Mouse (Mus musculus): Measurements from ENCODE around the gene Gdf9. TPM values are rescaled to one million over a fixed set of nuclear protein-coding genes. Genes with fewer than 3 reads are reported as not detected.

Gdf9 gene
- 0.84 and 1.3 TPM in 2 replicates for polyA plus RNA-seq (2014; fragmentation: Nextera tagmentation; extraction: Ambion mirVana)

GRCm38 (mm10) chr11:53430670-53431346 is at the start of gene Gdf9, which contains the start of gene Uqcrq:
Gene Gdf9 (plus strand): TSS chr11:53431023.
Gene Uqcrq (minus strand): TSS chr11:53430831.
- WGBS = under 1% methylated on average over 44 of the region's 44 CpGs

GRCm38 (mm10) chr11:53383758-53384428 is 46.9 kb upstream of the Gdf9 start:
- WGBS = 98% methylated on average over 2 of the region's 2 CpGs
- Histone ChIP-seq H3K4me1 (ENCODE audit: control insufficient read depth, insufficient read depth, low read length) (no peaks in the 10 kb centered on the region), H3K9me3 (replicated peaks; ENCODE audit: control insufficient read depth, low read length) (no peaks in the 10 kb centered on the region), H3K27ac (replicated peaks; ENCODE audit: low read depth, low read length) (no peak overlapping the region), H3K9ac (replicated peaks; ENCODE audit: low read length) (no peak overlapping the region), H3K4me3 (ENCODE audit: low read depth, low read length) (no peak overlapping the region), H3K27me3 (ENCODE audit: control insufficient read depth, insufficient read depth, low read length) (no peaks in the 10 kb centered on the region), H3K4me2 (ENCODE audit: low read depth, low read length) (no peak overlapping the region), H3K36me3 (replicated peaks; ENCODE audit: control insufficient read depth, insufficient read depth, low read depth, low read length) (no peaks in the 10 kb centered on the region)
- no peak for DNase-seq (ENCODE audit: low spot score)
- ATAC-seq (replicated peaks; ENCODE audit: insufficient number of reproducible peaks, low FRiP score, low TSS enrichment, low read depth) = no peak

More at GRCm38 (mm10) chr11:53430670-53431346, at the start of gene Gdf9, which contains the start of gene Uqcrq:
- peak; percentile 89 for ATAC-seq (replicated peaks; ENCODE audit: insufficient number of reproducible peaks, low FRiP score, low TSS enrichment, low read depth)
- no peaks in the 10 kb centered on the region for H3K27me3 ChIP-seq (ENCODE audit: control insufficient read depth, insufficient read depth, low read length)
- peak within 1 kb of the TSS; percentile 90 for H3K4me3 ChIP-seq (ENCODE audit: low read depth, low read length)
- no peaks in the 10 kb centered on the region for H3K36me3 ChIP-seq (replicated peaks; ENCODE audit: control insufficient read depth, insufficient read depth, low read depth, low read length)
- peak within 1 kb of the TSS; percentile 41; the same call in 1 of the 2 replicates for H3K27ac ChIP-seq (replicated peaks; ENCODE audit: low read depth, low read length)
- DNase-seq (ENCODE audit: low spot score) = peak; percentile 100
- peak within 1 kb of the TSS; percentile 83 for H3K9ac ChIP-seq (replicated peaks; ENCODE audit: low read length)
- H3K4me2 ChIP-seq (ENCODE audit: low read depth, low read length) = peak within 1 kb of the TSS; percentile 72
- H3K9me3 ChIP-seq (replicated peaks; ENCODE audit: control insufficient read depth, low read length) = no peaks in the 10 kb centered on the region
- H3K4me1 ChIP-seq (ENCODE audit: control insufficient read depth, insufficient read depth, low read length) = no peaks in the 10 kb centered on the region

- Histone ChIP-seq H3K9ac (replicated peaks; ENCODE audit: low read length) (no peak overlapping the region), H3K4me3 (ENCODE audit: low read depth, low read length) (no peak overlapping the region), H3K27ac (replicated peaks; ENCODE audit: low read depth, low read length) (no peak overlapping the region), H3K9me3 (replicated peaks; ENCODE audit: control insufficient read depth, low read length) (no peaks in the 10 kb centered on the region), H3K27me3 (ENCODE audit: control insufficient read depth, insufficient read depth, low read length) (no peaks in the 10 kb centered on the region), H3K36me3 (replicated peaks; ENCODE audit: control insufficient read depth, insufficient read depth, low read depth, low read length) (0 out of 2 replicates have a peak, but pooled peaks cover 2% of the 10 kb centered on the region), H3K4me2 (ENCODE audit: low read depth, low read length) (no peak overlapping the region), H3K4me1 (ENCODE audit: control insufficient read depth, insufficient read depth, low read length) (no peaks in the 10 kb centered on the region)
- no peak for ATAC-seq (replicated peaks; ENCODE audit: insufficient number of reproducible peaks, low FRiP score, low TSS enrichment, low read depth)
- 67% methylated on average over 1 of the region's 1 CpGs for WGBS
- DNase-seq (ENCODE audit: low spot score) = no peak
Measured at GRCm38 (mm10) chr11:53393856-53394255, 37.0 kb upstream of the Gdf9 start.

GRCm38 (mm10) chr11:53403638-53404037 is 27.2 kb upstream of the Gdf9 start:
- Histone ChIP-seq H3K4me1 (ENCODE audit: control insufficient read depth, insufficient read depth, low read length) (no peaks in the 10 kb centered on the region), H3K4me3 (ENCODE audit: low read depth, low read length) (no peak overlapping the region), H3K36me3 (replicated peaks; ENCODE audit: control insufficient read depth, insufficient read depth, low read depth, low read length) (peaks cover 15% of the 10 kb centered on the region), H3K27ac (replicated peaks; ENCODE audit: low read depth, low read length) (no peak overlapping the region), H3K9me3 (replicated peaks; ENCODE audit: control insufficient read depth, low read length) (no peaks in the 10 kb centered on the region), H3K4me2 (ENCODE audit: low read depth, low read length) (no peak overlapping the region), H3K9ac (replicated peaks; ENCODE audit: low read length) (no peak overlapping the region), H3K27me3 (ENCODE audit: control insufficient read depth, insufficient read depth, low read length) (no peaks in the 10 kb centered on the region)
- 74% methylated on average over 1 of the region's 1 CpGs for WGBS
- DNase-seq (ENCODE audit: low spot score) (no peak), ATAC-seq (replicated peaks; ENCODE audit: insufficient number of reproducible peaks, low FRiP score, low TSS enrichment, low read depth) (no peak)

- Histone ChIP-seq H3K4me3 (ENCODE audit: low read depth, low read length) (no peak overlapping the region), H3K4me2 (ENCODE audit: low read depth, low read length) (no peak overlapping the region), H3K9ac (replicated peaks; ENCODE audit: low read length) (no peak overlapping the region), H3K4me1 (ENCODE audit: control insufficient read depth, insufficient read depth, low read length) (no peaks in the 10 kb centered on the region), H3K27ac (replicated peaks; ENCODE audit: low read depth, low read length) (no peak overlapping the region), H3K27me3 (ENCODE audit: control insufficient read depth, insufficient read depth, low read length) (no peaks in the 10 kb centered on the region), H3K36me3 (replicated peaks; ENCODE audit: control insufficient read depth, insufficient read depth, low read depth, low read length) (peaks cover 15% of the 10 kb centered on the region), H3K9me3 (replicated peaks; ENCODE audit: control insufficient read depth, low read length) (no peaks in the 10 kb centered on the region)
- ATAC-seq (replicated peaks; ENCODE audit: insufficient number of reproducible peaks, low FRiP score, low TSS enrichment, low read depth) (no peak), DNase-seq (ENCODE audit: low spot score) (peak; percentile 56)
Measured at GRCm38 (mm10) chr11:53411738-53412137, 19.1 kb upstream of the Gdf9 start.

GRCm38 (mm10) chr11:53413871-53414270 is 17.0 kb upstream of the Gdf9 start:
- WGBS = 95% methylated on average over 4 of the region's 4 CpGs
- no peak overlapping the region for H3K4me3 ChIP-seq (ENCODE audit: low read depth, low read length)
- no peak for ATAC-seq (replicated peaks; ENCODE audit: insufficient number of reproducible peaks, low FRiP score, low TSS enrichment, low read depth)
- no peaks in the 10 kb centered on the region for H3K27me3 ChIP-seq (ENCODE audit: control insufficient read depth, insufficient read depth, low read length)
- H3K36me3 ChIP-seq (replicated peaks; ENCODE audit: control insufficient read depth, insufficient read depth, low read depth, low read length) = peaks cover 10% of the 10 kb centered on the region
- no peak overlapping the region for H3K4me2 ChIP-seq (ENCODE audit: low read depth, low read length)
- H3K27ac ChIP-seq (replicated peaks; ENCODE audit: low read depth, low read length) = no peak overlapping the region
- DNase-seq (ENCODE audit: low spot score) = no peak
- no peak overlapping the region for H3K9ac ChIP-seq (replicated peaks; ENCODE audit: low read length)
- no peaks in the 10 kb centered on the region for H3K9me3 ChIP-seq (replicated peaks; ENCODE audit: control insufficient read depth, low read length)
- no peaks in the 10 kb centered on the region for H3K4me1 ChIP-seq (ENCODE audit: control insufficient read depth, insufficient read depth, low read length)

GRCm38 (mm10) chr11:53418048-53418447 is 12.8 kb upstream of the Gdf9 start:
- Histone ChIP-seq H3K9ac (replicated peaks; ENCODE audit: low read length) (no peak overlapping the region), H3K4me2 (ENCODE audit: low read depth, low read length) (no peak overlapping the region), H3K4me3 (ENCODE audit: low read depth, low read length) (no peak overlapping the region), H3K36me3 (replicated peaks; ENCODE audit: control insufficient read depth, insufficient read depth, low read depth, low read length) (peaks cover 6% of the 10 kb centered on the region), H3K4me1 (ENCODE audit: control insufficient read depth, insufficient read depth, low read length) (no peaks in the 10 kb centered on the region), H3K27ac (replicated peaks; ENCODE audit: low read depth, low read length) (no peak overlapping the region), H3K9me3 (replicated peaks; ENCODE audit: control insufficient read depth, low read length) (no peaks in the 10 kb centered on the region), H3K27me3 (ENCODE audit: control insufficient read depth, insufficient read depth, low read length) (no peaks in the 10 kb centered on the region)
- DNase-seq (ENCODE audit: low spot score) (no peak), ATAC-seq (replicated peaks; ENCODE audit: insufficient number of reproducible peaks, low FRiP score, low TSS enrichment, low read depth) (no peak)

GRCm38 (mm10) chr11:53423036-53423435 is 7.8 kb upstream of the Gdf9 start, which contains the start of gene Leap2:
Gene Leap2 (minus strand): TSS chr11:53423170.
- no peak within 1 kb of the TSS for H3K9ac ChIP-seq (replicated peaks; ENCODE audit: low read length)
- no peak within 1 kb of the TSS for H3K27ac ChIP-seq (replicated peaks; ENCODE audit: low read depth, low read length)
- H3K36me3 ChIP-seq (replicated peaks; ENCODE audit: control insufficient read depth, insufficient read depth, low read depth, low read length) = no peaks in the 10 kb centered on the region; the same call in 1 of the 2 replicates
- 95% methylated on average over 4 of the region's 4 CpGs for WGBS
- H3K4me1 ChIP-seq (ENCODE audit: control insufficient read depth, insufficient read depth, low read length) = no peaks in the 10 kb centered on the region
- DNase-seq (ENCODE audit: low spot score) = no peak
- no peak within 1 kb of the TSS for H3K4me3 ChIP-seq (ENCODE audit: low read depth, low read length)
- H3K27me3 ChIP-seq (ENCODE audit: control insufficient read depth, insufficient read depth, low read length) = no peaks in the 10 kb centered on the region
- ATAC-seq (replicated peaks; ENCODE audit: insufficient number of reproducible peaks, low FRiP score, low TSS enrichment, low read depth) = no peak
- no peak within 1 kb of the TSS for H3K4me2 ChIP-seq (ENCODE audit: low read depth, low read length)
- H3K9me3 ChIP-seq (replicated peaks; ENCODE audit: control insufficient read depth, low read length) = no peaks in the 10 kb centered on the region
